Mouse (Mus musculus) Patski (cell line): ENCODE data around the gene Ttll7. TPM values are rescaled to one million over a fixed set of nuclear protein-coding genes. Genes with fewer than 3 reads are reported as not detected.

Source experiments
- ATAC-seq: fragments of 100-300 bp; one replicate; pipeline ENCODE4 v1.8.0; 2021
- CTCF ChIA-PET: fragments of 350-600 bp; sonication (Branson Sonifier 250); formaldehyde crosslinking; loops from one replicate; lab custom pipeline; 2022; ENCODE audit warnings: inconsistent platforms; lab: Charles Lee
- POLR2A ChIA-PET: fragments of 350-600 bp; sonication (Branson Sonifier 250); formaldehyde crosslinking; loops from one replicate; lab custom pipeline; 2022; ENCODE audit warnings: antibody characterized with exemption, inconsistent platforms; lab: Charles Lee
- DNase-seq: peaks from one replicate; pipeline ENCODE4 v3.0.0-alpha.2; 2011; ENCODE audit warnings: low read depth, low spot score
- H3K27me3 ChIP-seq: fragments of 371-371 bp; one replicate; pipeline ENCODE4 v1.5.1; 2021
- CTCF ChIP-seq: fragments of 100-300 bp; IDR thresholded peaks from one replicate; pipeline ENCODE4 v1.5.1; 2021
- in situ Hi-C: fragments of 300-500 bp; cut with MboI; formaldehyde crosslinking; loops from 3 replicates; pipeline ENCODE4 v1.11.1; 2018; ENCODE audit warnings: low pct_unique_long_range_greater_than_20kb, mixed read lengths
- polyA plus RNA-seq: library from polyadenylated mRNA; unstranded; gene quantifications from one replicate; pipeline ENCODE4 v1.2.3, GENCODE M21; 2021

Ttll7 gene
- polyA plus RNA-seq, 1 experiment from 2014 or later: 16.6 TPM

DNA sequence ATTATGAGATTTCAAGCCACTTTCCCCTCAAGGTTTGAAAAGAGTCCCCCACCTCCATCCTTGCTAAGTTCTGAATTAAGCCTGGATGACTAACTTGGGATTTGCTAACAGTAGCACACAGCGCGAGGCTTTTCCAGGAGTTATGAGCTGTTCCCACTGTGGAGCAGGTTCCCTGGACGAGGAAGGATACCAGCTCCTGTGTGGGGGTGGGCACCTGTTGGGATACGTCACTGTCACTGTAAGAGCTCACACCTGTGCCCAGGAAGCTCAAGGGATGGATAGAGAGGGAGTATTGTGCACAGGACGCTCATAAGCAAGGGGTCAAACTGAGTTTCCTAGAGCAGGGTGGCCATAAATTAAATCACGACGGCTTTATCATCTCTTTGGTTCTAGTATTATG is 115.1 kb downstream of the Ttll7 start:
- ATAC-seq: no peak
- TF ChIP-seq CTCF: no peak
- DNase-seq: no peak
- ChIA-PET POLR2A (no interaction called here), CTCF (interaction anchor here (1.3 to 2.1 kb wide), 3 partner anchors 8 to 13 kb away, joined by 3 to 5 read pairs (median 3); no protein-coding TSS in a partner anchor)
- no peaks in the 10 kb centered on the region for H3K27me3 ChIP-seq
- in situ Hi-C loops: no loop called here

GRCm38 (mm10) chr3:146967834-146968233 is 115.7 kb downstream of the Ttll7 start:
- no peak for TF ChIP-seq CTCF
- no peak for ATAC-seq
- POLR2A ChIA-PET: no interaction called here
- in situ Hi-C loops: no loop called here
- no peak for DNase-seq
- H3K27me3 ChIP-seq: no peaks in the 10 kb centered on the region
- CTCF ChIA-PET: interaction anchor here (1.3 to 2.1 kb wide), 3 partner anchors 9 to 14 kb away, joined by 3 to 5 read pairs (median 3); no protein-coding TSS in a partner anchor

DNA sequence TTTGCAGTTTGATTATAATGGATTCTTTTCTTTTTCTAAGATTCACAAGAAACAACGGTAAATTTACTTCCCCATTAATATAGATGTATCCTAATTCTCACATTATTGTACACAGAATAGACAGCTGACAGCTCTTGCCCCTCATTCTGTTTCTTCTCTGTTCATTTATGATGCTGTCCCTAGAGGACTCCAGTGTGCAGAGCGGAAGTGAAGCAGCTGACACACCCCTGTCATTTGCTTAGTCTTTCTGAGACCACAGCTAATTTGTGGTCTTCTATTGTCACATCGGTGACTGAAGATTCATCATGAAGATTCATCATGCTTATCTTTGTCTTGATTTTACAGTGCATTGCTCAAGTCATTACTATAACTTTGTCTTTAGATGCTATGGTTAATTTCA is 126.1 kb downstream of the Ttll7 start:
- ATAC-seq: no peak
- no peaks in the 10 kb centered on the region for H3K27me3 ChIP-seq
- no peak for DNase-seq
- in situ Hi-C loops: loop anchor here (25.0 kb wide), 1 partner anchor 2009 kb away; the partner anchor contains the start of gene Adgrl2
- ChIA-PET POLR2A (no interaction called here), CTCF (no interaction called here)
- no peak for TF ChIP-seq CTCF

DNA sequence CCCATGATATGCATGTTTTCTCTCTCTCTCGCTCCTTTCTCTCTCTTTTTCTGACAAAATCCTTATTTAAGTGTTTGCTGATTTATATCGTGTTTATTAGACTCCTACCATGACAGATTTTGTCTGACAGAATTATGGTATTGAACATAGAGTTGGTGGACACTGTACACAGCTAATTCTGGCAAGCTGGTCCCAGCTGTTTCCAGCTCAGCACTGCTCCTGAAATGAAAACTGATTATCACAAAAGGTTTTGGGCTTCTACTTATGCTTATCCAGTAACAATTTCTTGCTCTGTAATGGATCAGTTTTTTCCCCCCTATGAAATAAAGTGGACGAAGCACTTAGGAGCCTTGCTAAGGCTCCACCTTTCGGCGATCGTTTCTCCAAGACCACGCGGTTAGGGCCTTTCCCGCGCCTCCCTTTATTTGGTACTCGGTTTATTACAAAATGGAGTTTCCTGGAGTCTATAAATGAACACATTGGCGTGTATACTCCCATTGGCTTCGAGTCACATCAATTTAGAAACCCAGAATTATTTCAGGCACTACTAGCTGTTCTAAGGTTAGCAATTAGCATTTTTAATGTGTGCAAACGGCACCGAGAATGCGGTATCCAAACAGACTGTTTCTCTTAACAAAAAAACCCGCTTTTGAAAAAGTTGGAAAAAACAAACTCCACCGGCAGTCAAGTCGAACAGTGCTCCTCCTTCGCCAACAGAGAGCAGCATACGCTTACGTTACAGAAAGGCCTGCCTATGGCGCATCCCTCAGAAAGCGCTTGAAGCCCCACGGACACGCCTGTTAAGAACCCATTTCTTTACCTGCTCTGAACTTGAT is 141.9 kb downstream of the Ttll7 start:
- in situ Hi-C loops: loop anchor here (25.0 kb wide), 1 partner anchor 1993 kb away; the partner anchor contains the start of gene Adgrl2
- POLR2A ChIA-PET: no interaction called here
- CTCF ChIA-PET: interaction anchor here (0.8 to 2.0 kb wide), 2 partner anchors 11 to 12 kb away, joined by 4 to 8 read pairs; no protein-coding TSS in a partner anchor
- DNase-seq (peak; percentile 25), ATAC-seq (peak; percentile 58)
- TF ChIP-seq CTCF: peak; percentile 94
- peaks cover 3% of the 10 kb centered on the region for H3K27me3 ChIP-seq

DNA sequence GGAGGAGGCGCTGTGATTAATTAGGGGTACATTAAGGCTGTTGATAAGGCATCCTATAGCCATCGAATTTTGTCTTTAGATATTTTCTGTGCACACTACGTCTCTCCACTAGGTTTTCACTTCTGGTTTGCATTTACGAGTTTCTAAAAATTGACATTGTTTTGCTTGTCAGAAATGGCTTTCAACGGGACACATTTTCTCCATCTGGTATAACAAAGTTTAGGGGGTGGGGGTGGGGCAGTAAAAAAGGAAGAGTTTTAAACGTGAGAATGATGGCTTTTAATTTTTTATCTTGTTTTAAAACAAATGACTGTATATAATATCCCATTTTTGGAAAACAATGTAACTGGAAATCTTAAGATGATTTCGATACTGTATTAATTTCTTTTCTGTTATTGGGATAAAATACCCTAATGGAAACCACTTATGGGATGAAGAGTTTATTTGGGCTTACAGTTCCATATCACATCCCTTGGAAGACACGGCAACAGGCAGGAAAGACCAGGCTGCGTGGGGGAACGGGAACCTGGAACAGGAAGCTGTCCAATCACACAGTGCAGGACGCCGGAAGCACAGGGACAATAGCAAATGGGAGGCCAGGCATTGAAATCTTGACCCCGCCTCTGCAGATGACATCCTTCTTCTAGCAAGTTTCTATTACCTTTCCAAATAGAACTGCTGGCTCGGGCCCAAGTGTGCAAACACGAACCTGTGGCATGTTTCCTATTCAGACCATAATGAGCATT is 142.7 kb downstream of the Ttll7 start:
- TF ChIP-seq CTCF: no peak
- in situ Hi-C loops: loop anchor here (25.0 kb wide), 1 partner anchor 1992 kb away; the partner anchor contains the start of gene Adgrl2
- DNase-seq: no peak

GRCm38 (mm10) chr3:146999148-146999547 is 147.0 kb downstream of the Ttll7 start:
- ChIA-PET POLR2A (no interaction called here), CTCF (interaction anchor here (1.2 kb wide), 1 partner anchor 21 kb away, joined by 3 read pairs; no protein-coding TSS in a partner anchor)
- ATAC-seq (no peak), DNase-seq (no peak)
- peaks cover 3% of the 10 kb centered on the region for H3K27me3 ChIP-seq
- in situ Hi-C loops: loop anchor here (25.0 kb wide), 1 partner anchor 1988 kb away; the partner anchor contains the start of gene Adgrl2
- no peak for TF ChIP-seq CTCF

More for the DNA sequence above, 142.7 kb downstream of the Ttll7 start:
- ChIA-PET CTCF (interaction anchor here (0.9 to 2.0 kb wide), 2 partner anchors 10 to 19 kb away, joined by 3 to 8 read pairs; no protein-coding TSS in a partner anchor), POLR2A (no interaction called here)
- ATAC-seq: no peak
- H3K27me3 ChIP-seq: peaks cover 3% of the 10 kb centered on the region

GRCm38 (mm10) chr3:147000963-147001362 is 148.8 kb downstream of the Ttll7 start:
- ATAC-seq: no peak
- DNase-seq: no peak
- ChIA-PET POLR2A (no interaction called here), CTCF (no interaction called here)
- TF ChIP-seq CTCF: no peak
- in situ Hi-C loops: no loop called here
- peaks cover 3% of the 10 kb centered on the region for H3K27me3 ChIP-seq

DNA sequence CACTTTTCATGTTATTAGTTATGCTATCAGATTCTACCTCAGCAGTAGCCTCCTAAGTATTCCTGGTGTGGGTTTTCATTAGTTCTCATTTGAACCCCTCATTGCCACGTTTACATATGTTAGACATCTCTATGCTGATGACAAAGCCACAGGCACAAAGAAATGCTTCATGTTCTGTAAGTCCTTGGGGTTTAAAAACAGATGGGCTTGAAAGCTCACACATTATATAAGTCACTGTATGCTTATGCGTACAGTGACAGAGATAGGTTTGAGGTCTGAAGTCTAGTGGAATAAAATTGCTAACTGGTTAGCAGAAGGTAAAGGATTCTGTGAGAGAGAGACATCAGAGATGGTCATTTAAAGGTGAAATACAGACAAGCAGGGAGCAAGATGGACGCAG is 149.4 kb downstream of the Ttll7 start:
- ChIA-PET POLR2A (no interaction called here), CTCF (no interaction called here)
- in situ Hi-C loops: no loop called here
- no peak for ATAC-seq
- DNase-seq: no peak
- peaks cover 3% of the 10 kb centered on the region for H3K27me3 ChIP-seq
- no peak for TF ChIP-seq CTCF

DNA sequence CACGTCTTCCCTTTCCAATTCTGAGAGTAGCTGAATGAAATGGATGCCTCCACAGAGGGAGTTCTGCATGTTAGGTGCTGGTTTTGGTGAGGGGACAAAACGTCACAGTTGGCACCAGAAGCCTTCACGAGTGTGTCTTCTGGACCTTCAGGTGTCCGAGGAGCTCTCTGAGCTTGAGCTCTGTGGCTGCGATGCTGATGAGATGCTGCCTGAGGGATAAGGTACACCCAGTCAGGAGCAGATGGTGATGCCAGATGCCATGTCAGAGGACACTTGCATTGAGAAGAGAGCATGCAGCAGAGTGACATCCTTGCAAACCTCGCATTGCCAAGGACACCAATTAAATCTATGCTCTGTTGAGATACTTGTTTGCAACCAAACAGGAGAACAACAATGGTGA is 164.3 kb downstream of the Ttll7 start:
- CTCF ChIA-PET: interaction anchor here (1.1 to 1.6 kb wide), 2 partner anchors 10 to 41 kb away, joined by 3 to 7 read pairs; no protein-coding TSS in a partner anchor
- POLR2A ChIA-PET: no interaction called here
- DNase-seq: no peak
- no peak for TF ChIP-seq CTCF
- peaks cover 6% of the 10 kb centered on the region for H3K27me3 ChIP-seq
- no peak for ATAC-seq
- in situ Hi-C loops: no loop called here

- no peak for TF ChIP-seq CTCF
- CTCF ChIA-PET: interaction anchor here (1.2 to 1.3 kb wide), 2 partner anchors 14 to 20 kb away, joined by 3 read pairs; no protein-coding TSS in a partner anchor
- H3K27me3 ChIP-seq: no peaks in the 10 kb centered on the region
- in situ Hi-C loops: no loop called here
- no peak for DNase-seq
- ATAC-seq: no peak
- POLR2A ChIA-PET: no interaction called here
Observed at GRCm38 (mm10) chr3:147019506-147019905, 167.3 kb downstream of the Ttll7 start.
